Mouse (Mus musculus): Measurements from ENCODE around the gene Gm10320. TPM values are rescaled to one million over a fixed set of nuclear protein-coding genes. Genes with fewer than 3 reads are reported as not detected.

Gene Gm10320
- polyA plus RNA-seq, 1 experiment from 2014 or later, result 1.4 TPM

- H3K9me3 ChIP-seq (ENCODE audit: control insufficient read depth, low read length), result no peaks in the 10 kb centered on the region
- H3K4me3 ChIP-seq (ENCODE audit: low read depth, low read length), result no peak overlapping the region
- ATAC-seq (ENCODE audit: insufficient number of reproducible peaks, low FRiP score, low TSS enrichment, low read depth), result no peak
- no peaks in the 10 kb centered on the region for H3K27me3 ChIP-seq (ENCODE audit: control insufficient read depth, insufficient read depth, low read length)
- no peak overlapping the region for H3K9ac ChIP-seq (ENCODE audit: low read length)
- H3K4me2 ChIP-seq (ENCODE audit: low read depth, severe bottlenecking), result no peak overlapping the region
- WGBS, result 84% methylated on average over 4 of the region's 4 CpGs
- H3K36me3 ChIP-seq (ENCODE audit: control insufficient read depth, insufficient read depth, low read length), result no peaks in the 10 kb centered on the region
- H3K4me1 ChIP-seq (ENCODE audit: control insufficient read depth, insufficient read depth, low read length), result no peaks in the 10 kb centered on the region
- DNase-seq (ENCODE audit: low spot score), result no peak
- no peak overlapping the region for H3K27ac ChIP-seq (replicated peaks; ENCODE audit: low read depth, low read length)
Observed at GRCm38 (mm10) chr13:98473034-98473433, 18.8 kb downstream of the Gm10320 start.

- H3K4me2 ChIP-seq (ENCODE audit: low read depth, severe bottlenecking), result no peak overlapping the region
- no peak for DNase-seq (ENCODE audit: low spot score)
- 38% methylated on average over 6 of the region's 6 CpGs for WGBS
Observed at GRCm38 (mm10) chr13:98471756-98472155, 20.0 kb downstream of the Gm10320 start.

GRCm38 (mm10) chr13:98470321-98470720 lies 21.5 kb downstream of the Gm10320 start:
- DNase-seq (ENCODE audit: low spot score), result no peak
- Histone ChIP-seq H3K27ac (replicated peaks; ENCODE audit: low read depth, low read length) (no peak overlapping the region), H3K4me1 (ENCODE audit: control insufficient read depth, insufficient read depth, low read length) (no peaks in the 10 kb centered on the region), H3K4me2 (ENCODE audit: low read depth, severe bottlenecking) (no peak overlapping the region), H3K4me3 (ENCODE audit: low read depth, low read length) (no peak overlapping the region), H3K27me3 (ENCODE audit: control insufficient read depth, insufficient read depth, low read length) (no peaks in the 10 kb centered on the region), H3K9ac (ENCODE audit: low read length) (no peak overlapping the region), H3K9me3 (ENCODE audit: control insufficient read depth, low read length) (no peaks in the 10 kb centered on the region), H3K36me3 (ENCODE audit: control insufficient read depth, insufficient read depth, low read length) (no peaks in the 10 kb centered on the region)
- 79% methylated on average over 12 of the region's 12 CpGs for WGBS
- no peak for ATAC-seq (ENCODE audit: insufficient number of reproducible peaks, low FRiP score, low TSS enrichment, low read depth)

More at GRCm38 (mm10) chr13:98471756-98472155, 20.0 kb downstream of the Gm10320 start:
- H3K9ac ChIP-seq (ENCODE audit: low read length), result no peak overlapping the region
- no peaks in the 10 kb centered on the region for H3K4me1 ChIP-seq (ENCODE audit: control insufficient read depth, insufficient read depth, low read length)
- no peaks in the 10 kb centered on the region for H3K27me3 ChIP-seq (ENCODE audit: control insufficient read depth, insufficient read depth, low read length)
- no peak overlapping the region for H3K4me3 ChIP-seq (ENCODE audit: low read depth, low read length)
- H3K27ac ChIP-seq (replicated peaks; ENCODE audit: low read depth, low read length), result no peak overlapping the region
- no peaks in the 10 kb centered on the region for H3K9me3 ChIP-seq (ENCODE audit: control insufficient read depth, low read length)
- no peak for ATAC-seq (ENCODE audit: insufficient number of reproducible peaks, low FRiP score, low TSS enrichment, low read depth)
- H3K36me3 ChIP-seq (ENCODE audit: control insufficient read depth, insufficient read depth, low read length), result no peaks in the 10 kb centered on the region

- Histone ChIP-seq H3K27me3 (ENCODE audit: control insufficient read depth, insufficient read depth, low read length) (no peaks in the 10 kb centered on the region), H3K4me1 (ENCODE audit: control insufficient read depth, insufficient read depth, low read length) (no peaks in the 10 kb centered on the region), H3K4me3 (ENCODE audit: low read depth, low read length) (no peak overlapping the region), H3K9me3 (ENCODE audit: control insufficient read depth, low read length) (no peaks in the 10 kb centered on the region), H3K4me2 (ENCODE audit: low read depth, severe bottlenecking) (no peak overlapping the region), H3K27ac (replicated peaks; ENCODE audit: low read depth, low read length) (no peak overlapping the region), H3K9ac (ENCODE audit: low read length) (no peak overlapping the region), H3K36me3 (ENCODE audit: control insufficient read depth, insufficient read depth, low read length) (no peaks in the 10 kb centered on the region)
- 70% methylated on average over 4 of the region's 4 CpGs for WGBS
- DNase-seq (ENCODE audit: low spot score), result no peak
- ATAC-seq (ENCODE audit: insufficient number of reproducible peaks, low FRiP score, low TSS enrichment, low read depth), result no peak
Observed at GRCm38 (mm10) chr13:98469916-98470315, 21.9 kb downstream of the Gm10320 start.

GRCm38 (mm10) chr13:98461467-98461866 lies 30.3 kb downstream of the Gm10320 start:
- no peak for DNase-seq (ENCODE audit: low spot score)
- Histone ChIP-seq H3K9ac (ENCODE audit: low read length) (no peak overlapping the region), H3K27ac (replicated peaks; ENCODE audit: low read depth, low read length) (no peak overlapping the region), H3K9me3 (ENCODE audit: control insufficient read depth, low read length) (no peaks in the 10 kb centered on the region), H3K4me3 (ENCODE audit: low read depth, low read length) (no peak overlapping the region), H3K27me3 (ENCODE audit: control insufficient read depth, insufficient read depth, low read length) (no peaks in the 10 kb centered on the region), H3K4me2 (ENCODE audit: low read depth, severe bottlenecking) (no peak overlapping the region), H3K36me3 (ENCODE audit: control insufficient read depth, insufficient read depth, low read length) (no peaks in the 10 kb centered on the region), H3K4me1 (ENCODE audit: control insufficient read depth, insufficient read depth, low read length) (no peaks in the 10 kb centered on the region)
- no peak for ATAC-seq (ENCODE audit: insufficient number of reproducible peaks, low FRiP score, low TSS enrichment, low read depth)
- 65% methylated on average over 4 of the region's 4 CpGs for WGBS

GRCm38 (mm10) chr13:98456398-98456797 lies 35.4 kb downstream of the Gm10320 start:
- H3K27ac ChIP-seq (replicated peaks; ENCODE audit: low read depth, low read length), result no peak overlapping the region
- H3K36me3 ChIP-seq (ENCODE audit: control insufficient read depth, insufficient read depth, low read length), result no peaks in the 10 kb centered on the region
- 83% methylated on average over 2 of the region's 2 CpGs for WGBS

GRCm38 (mm10) chr13:98455646-98456045 lies 36.2 kb downstream of the Gm10320 start:
- Histone ChIP-seq H3K36me3 (ENCODE audit: control insufficient read depth, insufficient read depth, low read length) (no peaks in the 10 kb centered on the region), H3K9me3 (ENCODE audit: control insufficient read depth, low read length) (no peaks in the 10 kb centered on the region; the same call in 1 of the 2 replicates), H3K9ac (ENCODE audit: low read length) (no peak overlapping the region), H3K27me3 (ENCODE audit: control insufficient read depth, insufficient read depth, low read length) (no peaks in the 10 kb centered on the region), H3K4me1 (ENCODE audit: control insufficient read depth, insufficient read depth, low read length) (no peaks in the 10 kb centered on the region), H3K27ac (replicated peaks; ENCODE audit: low read depth, low read length) (no peak overlapping the region), H3K4me2 (ENCODE audit: low read depth, severe bottlenecking) (no peak overlapping the region), H3K4me3 (ENCODE audit: low read depth, low read length) (no peak overlapping the region)
- ATAC-seq (ENCODE audit: insufficient number of reproducible peaks, low FRiP score, low TSS enrichment, low read depth) (no peak), DNase-seq (ENCODE audit: low spot score) (no peak)
- 89% methylated on average over 10 of the region's 10 CpGs for WGBS

More at GRCm38 (mm10) chr13:98456398-98456797, 35.4 kb downstream of the Gm10320 start:
- no peaks in the 10 kb centered on the region for H3K4me1 ChIP-seq (ENCODE audit: control insufficient read depth, insufficient read depth, low read length)
- ATAC-seq (ENCODE audit: insufficient number of reproducible peaks, low FRiP score, low TSS enrichment, low read depth) (no peak), DNase-seq (ENCODE audit: low spot score) (no peak)
- no peak overlapping the region for H3K4me3 ChIP-seq (ENCODE audit: low read depth, low read length)
- no peak overlapping the region for H3K9ac ChIP-seq (ENCODE audit: low read length)
- no peaks in the 10 kb centered on the region for H3K27me3 ChIP-seq (ENCODE audit: control insufficient read depth, insufficient read depth, low read length)
- H3K4me2 ChIP-seq (ENCODE audit: low read depth, severe bottlenecking), result no peak overlapping the region
- H3K9me3 ChIP-seq (ENCODE audit: control insufficient read depth, low read length), result no peaks in the 10 kb centered on the region; the same call in 1 of the 2 replicates

GRCm38 (mm10) chr13:98454224-98454967 lies 37.4 kb downstream of the Gm10320 start:
- 46% methylated on average over 12 of the region's 12 CpGs for WGBS
- Histone ChIP-seq H3K27ac (replicated peaks; ENCODE audit: low read depth, low read length) (no peak overlapping the region), H3K4me3 (ENCODE audit: low read depth, low read length) (no peak overlapping the region), H3K9ac (ENCODE audit: low read length) (no peak overlapping the region), H3K4me2 (ENCODE audit: low read depth, severe bottlenecking) (no peak overlapping the region), H3K4me1 (ENCODE audit: control insufficient read depth, insufficient read depth, low read length) (no peaks in the 10 kb centered on the region), H3K9me3 (ENCODE audit: control insufficient read depth, low read length) (no peaks in the 10 kb centered on the region; the same call in 1 of the 2 replicates), H3K36me3 (ENCODE audit: control insufficient read depth, insufficient read depth, low read length) (no peaks in the 10 kb centered on the region), H3K27me3 (ENCODE audit: control insufficient read depth, insufficient read depth, low read length) (no peaks in the 10 kb centered on the region)
- ATAC-seq (ENCODE audit: insufficient number of reproducible peaks, low FRiP score, low TSS enrichment, low read depth) (no peak), DNase-seq (ENCODE audit: low spot score) (no peak)
